Mouse (Mus musculus) cerebellum, adult 2 months (tissue): ENCODE results near the gene Igf1r.

Experiments used
- CTCF ChIP-seq: fragments of 200-500 bp; IDR thresholded peaks from 2 replicates; pipeline ENCODE4 v1.5.1; 2011; ENCODE audit warnings: low read depth, mild to moderate bottlenecking, control low read depth, low read length, moderate library complexity, borderline replicate concordance; ENCODE audit not compliant: insufficient read depth
- POLR2A ChIP-seq: fragments of 200-500 bp; IDR thresholded peaks from 2 replicates; pipeline ENCODE4 v1.6.1; 2011; ENCODE audit warnings: low read length, control low read depth, borderline replicate concordance; ENCODE audit not compliant: insufficient read depth

DNA sequence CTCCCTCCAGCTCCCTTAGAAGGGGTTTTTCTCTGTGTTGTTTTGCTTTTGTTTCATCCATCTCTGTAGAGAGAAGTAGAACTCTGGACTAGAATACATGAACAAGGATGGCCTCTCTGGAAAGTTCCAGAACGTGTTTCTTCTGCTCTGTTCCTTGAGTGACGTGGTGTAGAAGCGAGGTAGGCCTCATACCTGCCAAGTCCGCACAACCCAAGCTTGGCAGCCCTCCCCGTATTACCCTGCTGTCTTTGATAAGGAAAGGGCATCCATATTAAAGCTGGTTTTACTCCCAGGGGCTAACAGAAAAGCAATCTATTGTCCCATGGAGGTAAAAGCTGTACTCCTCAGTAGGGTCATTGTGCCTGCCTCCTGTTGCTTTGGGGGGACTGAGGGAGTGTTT is 164.9 kb downstream of the Igf1r start:
- TF ChIP-seq CTCF: no peak
- TF ChIP-seq POLR2A: no peak
